Mouse (Mus musculus): ENCODE measurements at regions not wholly inside any gene's neighbourhood (a gene's known extent, or its start where the extent isn't known, plus 50 kb on each side); places are given as distances from the start of the nearest gene placed in this dataset.

DNA sequence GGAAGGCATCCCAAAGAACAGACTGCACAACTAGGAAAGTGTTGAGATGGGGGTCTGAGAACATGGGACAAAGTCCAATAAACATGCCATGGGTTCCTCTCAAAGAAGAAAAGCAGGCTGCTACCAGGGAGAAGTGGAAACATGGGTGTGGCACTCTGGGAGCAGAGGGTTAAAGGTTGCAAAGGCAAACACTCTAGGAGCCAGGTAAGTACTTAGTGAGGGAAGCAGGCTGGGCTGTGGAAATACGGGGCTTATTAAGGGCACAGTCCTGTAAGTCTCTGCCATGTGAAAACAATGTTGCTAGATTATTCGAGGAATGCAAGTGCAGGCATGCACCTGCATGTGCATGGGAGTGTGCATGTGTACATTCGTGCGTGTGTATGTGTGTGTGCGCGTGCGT lies 71.7 kb upstream of the Ankrd1 start:
- TF ChIP-seq CTCF (IDR thresholded peaks at IDR 0.05; ENCODE audit: insufficient read depth, low read depth, low read length) (no peak), POLR2A (IDR thresholded peaks at IDR 0.05; ENCODE audit: insufficient read depth, low read depth, low read length) (no peak)
